Mouse (Mus musculus): ENCODE data around the gene Prss41. TPM values are rescaled to one million over a fixed set of nuclear protein-coding genes. Genes with fewer than 3 reads are reported as not detected.

The Prss41 gene
- polyA plus RNA-seq, 1 experiment = 3.4 TPM

DNA sequence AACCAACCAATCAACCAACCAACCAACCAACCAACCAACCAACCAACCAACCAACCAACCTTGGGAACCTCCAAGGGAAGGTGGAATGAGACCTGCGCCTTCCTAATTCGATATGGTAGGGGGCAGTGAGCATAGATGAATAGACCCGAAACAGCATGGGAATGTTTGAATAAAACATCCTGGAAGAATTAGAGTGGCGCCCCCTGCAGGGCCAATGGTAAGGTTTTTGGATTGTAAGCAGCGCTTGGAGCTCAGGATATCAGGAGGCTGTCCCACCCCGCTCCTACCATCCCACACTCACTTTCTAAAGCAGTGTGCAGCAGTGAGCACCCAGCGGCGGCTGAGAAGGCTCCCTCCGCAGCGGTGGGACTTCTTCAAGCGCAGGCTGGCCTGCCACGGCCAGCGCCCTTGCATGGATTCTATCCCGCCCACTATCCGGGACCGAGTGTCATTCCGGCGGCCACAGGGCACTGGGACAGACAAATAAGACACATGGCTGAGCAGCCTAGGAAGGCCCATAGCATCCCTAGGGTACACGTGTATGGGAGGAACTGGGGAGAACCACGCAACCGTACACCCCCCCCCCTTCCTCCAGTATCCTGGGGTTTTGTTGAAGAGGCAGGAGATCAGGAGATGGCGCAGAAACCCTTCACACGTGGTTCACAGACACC lies 696 bp downstream of the Prss41 start:
- Histone ChIP-seq H3K27ac (ENCODE audit: insufficient read depth, low read depth, low read length) (no peak overlapping the region), H3K27me3 (ENCODE audit: control insufficient read depth, insufficient read depth, low read length) (no peaks in the 10 kb centered on the region), H3K36me3 (ENCODE audit: control insufficient read depth, insufficient read depth, low read length) (no peaks in the 10 kb centered on the region), H3K4me1 (ENCODE audit: control insufficient read depth, insufficient read depth, insufficient read length, low read length) (peaks cover 4% of the 10 kb centered on the region; the same call in 1 of the 2 replicates), H3K4me3 (ENCODE audit: low read depth, low read length) (peak overlapping the region; percentile 60)
- WGBS = 75% methylated on average over 23 of the region's 23 CpGs
- TF ChIP-seq CTCF (IDR thresholded peaks at IDR 0.05; ENCODE audit: extremely low read depth, insufficient read length, insufficient replicate concordance, low read depth, low read length) (peak; percentile 19; the same call in 1 of the 2 replicates), POLR2A (IDR thresholded peaks at IDR 0.05; ENCODE audit: low read depth, low read length) (no peak)

DNA sequence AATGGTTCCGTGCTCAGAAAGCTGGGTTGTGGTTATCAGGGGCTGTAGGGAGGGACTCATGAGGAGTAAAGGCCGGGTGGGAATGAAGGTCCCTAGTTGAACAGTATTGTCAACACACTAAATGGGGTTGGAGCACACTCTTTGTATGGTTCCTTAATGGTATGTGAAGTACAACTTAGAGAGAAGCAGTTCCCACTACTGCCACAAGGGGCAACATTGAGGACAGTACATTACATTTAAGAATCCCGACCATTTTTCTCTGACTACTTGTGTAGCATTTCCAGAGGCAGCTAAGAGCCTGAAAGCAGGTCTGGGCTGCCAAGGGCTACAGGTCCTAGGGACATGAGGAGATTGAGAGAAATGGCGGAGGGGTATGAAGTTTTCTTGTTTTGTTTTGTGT lies 2.8 kb downstream of the Prss41 start:
- no peak overlapping the region for H3K4me3 ChIP-seq (ENCODE audit: low read depth, low read length)
- 32% methylated on average over 4 of the region's 4 CpGs for WGBS
- no peaks in the 10 kb centered on the region for H3K36me3 ChIP-seq (ENCODE audit: control insufficient read depth, insufficient read depth, low read length)
- peaks cover 4% of the 10 kb centered on the region; the same call in 1 of the 2 replicates for H3K4me1 ChIP-seq (ENCODE audit: control insufficient read depth, insufficient read depth, insufficient read length, low read length)
- no peaks in the 10 kb centered on the region for H3K27me3 ChIP-seq (ENCODE audit: control insufficient read depth, insufficient read depth, low read length)
- TF ChIP-seq CTCF (IDR thresholded peaks at IDR 0.05; ENCODE audit: extremely low read depth, insufficient read length, insufficient replicate concordance, low read depth, low read length) (peak; percentile 61; the same call in 1 of the 2 replicates), POLR2A (IDR thresholded peaks at IDR 0.05; ENCODE audit: low read depth, low read length) (no peak)
- no peak overlapping the region for H3K27ac ChIP-seq (ENCODE audit: insufficient read depth, low read depth, low read length)

DNA sequence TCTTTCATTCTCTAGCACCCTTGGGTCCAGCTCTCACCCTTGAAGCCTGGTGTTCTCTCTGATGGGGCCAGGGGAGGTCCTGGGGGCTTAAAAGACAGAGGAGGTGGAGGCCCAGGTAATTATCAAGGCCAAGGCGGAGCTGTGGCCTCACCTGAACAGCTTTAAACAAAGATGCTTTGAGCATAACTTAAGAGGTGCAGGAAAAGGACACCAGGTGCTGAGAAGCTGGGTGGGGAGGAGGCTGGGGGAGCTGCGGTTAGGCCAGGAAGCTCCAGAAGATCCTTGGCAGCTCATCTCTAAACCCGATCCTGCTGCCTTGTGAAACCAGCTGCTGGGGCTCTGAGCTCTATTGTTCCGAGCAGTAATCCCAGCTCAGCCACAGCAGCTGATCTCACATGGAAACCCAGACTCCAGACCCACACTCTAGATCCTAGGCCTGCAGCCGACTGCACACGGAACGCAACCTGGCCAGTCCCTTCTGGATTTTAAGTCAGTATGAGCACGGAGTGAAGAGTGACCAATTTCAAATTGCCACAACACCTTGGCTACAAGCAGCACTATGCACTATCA lies 7.9 kb downstream of the Prss41 start, which contains the start of gene Prss33:
Gene Prss33, minus strand, starts transcription at position 51 of the 570 bp plus-strand sequence.
- Histone ChIP-seq H3K27ac (ENCODE audit: insufficient read depth, low read depth, low read length) (no peak within 1 kb of the TSS), H3K4me1 (ENCODE audit: control insufficient read depth, insufficient read depth, insufficient read length, low read length) (no peaks in the 10 kb centered on the region), H3K27me3 (ENCODE audit: control insufficient read depth, insufficient read depth, low read length) (no peaks in the 10 kb centered on the region), H3K4me3 (ENCODE audit: low read depth, low read length) (no peak within 1 kb of the TSS), H3K36me3 (ENCODE audit: control insufficient read depth, insufficient read depth, low read length) (no peaks in the 10 kb centered on the region)
- WGBS = 86% methylated on average over 8 of the region's 8 CpGs
- TF ChIP-seq CTCF (IDR thresholded peaks at IDR 0.05; ENCODE audit: extremely low read depth, insufficient read length, insufficient replicate concordance, low read depth, low read length) = no peak
- no peak for TF ChIP-seq POLR2A (IDR thresholded peaks at IDR 0.05; ENCODE audit: low read depth, low read length)

DNA sequence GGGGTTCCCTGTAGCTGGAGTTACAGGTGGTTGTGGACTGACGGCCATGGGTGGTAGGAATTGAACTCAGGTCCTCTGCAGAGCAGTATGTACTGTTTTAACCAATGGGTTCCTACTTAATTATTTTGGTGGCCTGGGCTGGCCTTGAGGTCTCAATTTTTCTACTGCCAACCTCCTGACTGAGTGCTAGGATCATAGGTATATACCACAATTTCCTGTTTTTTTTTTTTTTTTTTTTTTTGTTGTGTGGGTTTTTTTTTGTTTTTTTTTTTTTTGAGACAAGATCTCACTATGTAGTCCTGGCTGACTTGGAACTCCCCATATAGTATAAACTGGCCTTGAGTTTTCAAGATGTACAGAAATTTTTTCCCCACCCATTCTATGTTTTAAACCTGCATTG lies 12.8 kb downstream of the Prss41 start:
- WGBS = 95% methylated on average over 1 of the region's 1 CpGs
- no peaks in the 10 kb centered on the region for H3K27me3 ChIP-seq (ENCODE audit: control insufficient read depth, insufficient read depth, low read length)
- no peak overlapping the region for H3K27ac ChIP-seq (ENCODE audit: insufficient read depth, low read depth, low read length)

DNA sequence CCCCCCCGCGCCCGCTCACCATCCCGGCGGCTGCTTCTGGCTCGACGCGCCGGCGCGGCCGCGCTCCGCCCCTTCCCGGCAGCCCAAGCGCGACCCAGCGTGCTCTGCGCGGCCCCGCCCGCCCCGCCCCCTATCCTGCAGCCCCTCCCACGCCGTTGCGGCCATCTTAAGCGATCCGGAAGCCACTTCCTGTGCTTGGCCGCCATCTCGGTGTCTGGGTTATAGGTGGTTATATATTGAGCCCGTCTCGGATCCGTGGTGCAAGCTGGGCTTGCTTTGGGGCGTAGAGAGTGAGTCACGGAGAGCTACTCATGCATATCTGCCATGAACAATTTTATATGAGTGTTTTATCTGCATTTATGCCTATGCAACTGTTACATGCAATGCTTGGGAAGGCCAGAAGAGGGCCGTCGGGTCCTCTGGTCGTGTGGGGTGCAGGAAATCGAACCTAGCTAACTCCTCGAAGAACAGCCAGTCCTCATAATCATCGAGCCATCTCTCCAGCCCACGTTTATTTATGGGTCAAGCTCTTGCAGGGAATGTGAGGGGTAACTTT lies 14.8 kb downstream of the Prss41 start, which contains the start of gene Elob:
Gene Elob, minus strand, starts transcription at position 73 of the 556 bp plus-strand sequence.
- H3K27ac ChIP-seq (ENCODE audit: insufficient read depth, low read depth, low read length) = peak within 1 kb of the TSS; percentile 99
- TF ChIP-seq POLR2A (IDR thresholded peaks at IDR 0.05; ENCODE audit: low read depth, low read length) (peak; percentile 27; the same call in 1 of the 2 replicates), CTCF (IDR thresholded peaks at IDR 0.05; ENCODE audit: extremely low read depth, insufficient read length, insufficient replicate concordance, low read depth, low read length) (peak; percentile 84; the same call in 1 of the 2 replicates)
- H3K4me1 ChIP-seq (ENCODE audit: control insufficient read depth, insufficient read depth, insufficient read length, low read length) = peaks cover 4% of the 10 kb centered on the region; the same call in 1 of the 2 replicates
- under 1% methylated on average over 42 of the region's 42 CpGs for WGBS
- H3K27me3 ChIP-seq (ENCODE audit: control insufficient read depth, insufficient read depth, low read length) = no peaks in the 10 kb centered on the region
- peaks cover 20% of the 10 kb centered on the region for H3K36me3 ChIP-seq (ENCODE audit: control insufficient read depth, insufficient read depth, low read length)
- peak within 1 kb of the TSS; percentile 99 for H3K4me3 ChIP-seq (ENCODE audit: low read depth, low read length)

More for the DNA sequence above, 12.8 kb downstream of the Prss41 start:
- Histone ChIP-seq H3K4me3 (ENCODE audit: low read depth, low read length) (no peak overlapping the region), H3K36me3 (ENCODE audit: control insufficient read depth, insufficient read depth, low read length) (peaks cover 3% of the 10 kb centered on the region), H3K4me1 (ENCODE audit: control insufficient read depth, insufficient read depth, insufficient read length, low read length) (peaks cover 4% of the 10 kb centered on the region; the same call in 1 of the 2 replicates)
- TF ChIP-seq CTCF (IDR thresholded peaks at IDR 0.05; ENCODE audit: extremely low read depth, insufficient read length, insufficient replicate concordance, low read depth, low read length) (no peak), POLR2A (IDR thresholded peaks at IDR 0.05; ENCODE audit: low read depth, low read length) (no peak)

DNA sequence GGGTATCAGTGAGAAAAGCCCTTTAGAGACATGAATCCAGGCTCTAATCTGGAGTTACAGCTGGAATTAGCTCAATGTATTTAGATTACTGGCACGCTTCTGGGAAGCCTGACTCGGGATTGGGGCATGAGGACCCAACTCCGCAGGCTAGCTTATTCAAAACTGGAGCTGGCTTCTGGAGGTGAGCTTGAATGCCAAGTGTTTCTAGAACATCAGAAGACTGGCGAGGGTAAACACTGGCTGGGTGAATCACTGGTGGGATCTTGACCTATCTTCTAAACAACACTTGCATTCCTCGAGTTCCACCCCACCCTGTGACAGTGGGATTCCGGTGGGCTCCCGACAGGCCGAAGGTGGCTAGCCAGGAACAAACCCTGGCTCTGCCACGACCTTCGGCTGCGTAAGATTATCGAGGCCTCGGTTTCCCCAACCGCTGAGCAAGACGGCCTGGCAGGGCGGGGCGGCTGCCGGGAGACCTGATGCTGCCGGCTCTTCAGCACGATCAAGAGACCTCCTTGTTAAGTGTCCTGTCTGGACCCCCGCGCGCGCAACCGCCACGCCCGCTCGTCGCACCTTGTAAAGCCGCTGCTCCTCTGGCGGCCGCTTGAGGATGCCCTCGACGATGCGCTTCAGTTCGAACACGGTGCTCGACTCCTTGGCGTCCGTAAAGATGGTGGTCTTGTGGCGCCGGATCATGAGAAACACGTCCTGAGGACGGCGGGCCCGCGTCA lies 15.5 kb downstream of the Prss41 start:
- WGBS = 1% methylated on average over 47 of the region's 47 CpGs
- TF ChIP-seq CTCF (IDR thresholded peaks at IDR 0.05; ENCODE audit: extremely low read depth, insufficient read length, insufficient replicate concordance, low read depth, low read length) = no peak
- peak overlapping the region; percentile 23 for H3K27ac ChIP-seq (ENCODE audit: insufficient read depth, low read depth, low read length)
- H3K36me3 ChIP-seq (ENCODE audit: control insufficient read depth, insufficient read depth, low read length) = peaks cover 27% of the 10 kb centered on the region
- peaks cover 4% of the 10 kb centered on the region; the same call in 1 of the 2 replicates for H3K4me1 ChIP-seq (ENCODE audit: control insufficient read depth, insufficient read depth, insufficient read length, low read length)
- H3K27me3 ChIP-seq (ENCODE audit: control insufficient read depth, insufficient read depth, low read length) = no peaks in the 10 kb centered on the region
- peak overlapping the region; percentile 99 for H3K4me3 ChIP-seq (ENCODE audit: low read depth, low read length)

Measured in small intestine, adult 2 months (tissue).